Mouse (Mus musculus): ENCODE measurements at regions not wholly inside any gene's neighbourhood (a gene's known extent, or its start where the extent isn't known, plus 50 kb on each side); places are given as distances from the start of the nearest gene placed in this dataset.

DNA sequence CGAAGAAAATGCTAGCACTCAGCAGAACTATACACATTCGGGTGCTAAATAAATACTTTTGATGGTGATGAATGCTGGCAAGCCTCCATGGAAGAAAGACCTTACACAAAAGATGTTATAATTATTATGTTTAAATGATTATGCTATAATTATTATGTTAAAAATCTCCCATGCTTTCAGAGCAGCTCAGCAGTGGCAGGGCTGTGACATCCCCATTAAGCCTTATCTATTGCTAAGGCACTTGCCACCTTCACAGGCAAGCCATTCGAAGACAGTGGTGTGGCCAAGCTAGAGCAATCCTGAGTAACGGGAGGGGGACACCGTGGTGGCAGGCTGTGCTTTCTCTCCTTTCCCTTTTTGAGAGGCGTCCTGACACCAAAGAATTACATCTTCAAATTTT, 869.9 kb downstream of the Tmem182 start:
- no peaks in the 10 kb centered on the region for H3K36me3 ChIP-seq
- H3K4me3 ChIP-seq, result no peak overlapping the region
- no peak overlapping the region for H3K27ac ChIP-seq
- H3K4me2 ChIP-seq, result no peak overlapping the region
- 51% methylated on average over 6 of the region's 6 CpGs for WGBS
- ATAC-seq (ENCODE audit: borderline replicate concordance, extremely low read depth, low FRiP score, low TSS enrichment), result no peak
- no peaks in the 10 kb centered on the region for H3K27me3 ChIP-seq
- no peaks in the 10 kb centered on the region for H3K9me3 ChIP-seq
- no peak overlapping the region for H3K9ac ChIP-seq
- no peaks in the 10 kb centered on the region for H3K4me1 ChIP-seq

- H3K4me1 ChIP-seq, result 0 out of 2 replicates have a peak, but pooled peaks cover 3% of the 10 kb centered on the region
- WGBS, result 12% methylated on average over 3 of the region's 3 CpGs
These were observed 900.3 kb downstream of the Tmem182 start for GRCm38 (mm10) chr1:41705692-41706091.

GRCm38 (mm10) chr1:41742644-41743331, 937.4 kb downstream of the Tmem182 start:
- Histone ChIP-seq H3K9me3 (no peaks in the 10 kb centered on the region), H3K27ac (no peak overlapping the region), H3K4me2 (no peak overlapping the region), H3K9ac (no peak overlapping the region), H3K27me3 (no peaks in the 10 kb centered on the region), H3K4me3 (no peak overlapping the region), H3K4me1 (no peaks in the 10 kb centered on the region), H3K36me3 (no peaks in the 10 kb centered on the region)
- 83% methylated on average over 5 of the region's 5 CpGs for WGBS
- ATAC-seq (ENCODE audit: borderline replicate concordance, extremely low read depth, low FRiP score, low TSS enrichment), result no peak

More at GRCm38 (mm10) chr1:41705692-41706091, 900.3 kb downstream of the Tmem182 start:
- no peak overlapping the region for H3K4me3 ChIP-seq
- no peaks in the 10 kb centered on the region for H3K27me3 ChIP-seq
- H3K9ac ChIP-seq, result no peak overlapping the region
- no peak overlapping the region; the same call in 1 of the 2 replicates for H3K27ac ChIP-seq
- H3K36me3 ChIP-seq, result no peaks in the 10 kb centered on the region
- no peak for ATAC-seq (ENCODE audit: borderline replicate concordance, extremely low read depth, low FRiP score, low TSS enrichment)
- no peak overlapping the region for H3K4me2 ChIP-seq
- H3K9me3 ChIP-seq, result no peaks in the 10 kb centered on the region

- no peak overlapping the region for H3K4me3 ChIP-seq
- no peak for ATAC-seq (ENCODE audit: borderline replicate concordance, extremely low read depth, low FRiP score, low TSS enrichment)
- H3K27ac ChIP-seq, result no peak overlapping the region
- WGBS, result 87% methylated on average over 6 of the region's 6 CpGs
- no peaks in the 10 kb centered on the region for H3K27me3 ChIP-seq
- H3K36me3 ChIP-seq, result no peaks in the 10 kb centered on the region
- H3K9me3 ChIP-seq, result no peaks in the 10 kb centered on the region
- H3K4me1 ChIP-seq, result no peaks in the 10 kb centered on the region
- no peak overlapping the region for H3K4me2 ChIP-seq
- H3K9ac ChIP-seq, result no peak overlapping the region
These were observed 937.9 kb downstream of the Tmem182 start for GRCm38 (mm10) chr1:41743332-41743710.

DNA sequence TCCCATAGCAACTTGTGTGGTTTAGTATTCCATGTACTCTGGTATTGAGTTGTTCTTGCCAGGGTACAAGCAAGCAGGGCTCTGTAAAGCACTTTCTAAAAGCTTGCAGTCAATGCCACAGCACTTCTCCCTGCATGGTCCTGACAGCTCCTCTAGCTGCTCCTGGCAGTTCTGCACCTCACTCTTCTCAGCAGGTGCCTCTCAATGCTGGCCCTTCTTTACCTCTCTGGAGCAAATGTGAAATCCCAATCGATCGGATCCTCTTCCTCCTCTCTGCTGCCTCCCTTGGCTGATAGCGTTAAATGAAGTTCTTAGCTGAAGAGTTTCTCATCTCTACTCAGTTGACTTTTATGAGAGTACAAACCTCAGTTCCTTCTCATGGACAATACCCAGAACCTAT, 939.1 kb downstream of the Tmem182 start:
- H3K9ac ChIP-seq, result no peak overlapping the region
- no peak for ATAC-seq (ENCODE audit: borderline replicate concordance, extremely low read depth, low FRiP score, low TSS enrichment)
- H3K4me1 ChIP-seq, result no peaks in the 10 kb centered on the region
- no peaks in the 10 kb centered on the region for H3K27me3 ChIP-seq
- H3K36me3 ChIP-seq, result no peaks in the 10 kb centered on the region
- no peak overlapping the region for H3K4me3 ChIP-seq
- no peak overlapping the region for H3K27ac ChIP-seq
- 48% methylated on average over 3 of the region's 3 CpGs for WGBS
- H3K4me2 ChIP-seq, result no peak overlapping the region
- H3K9me3 ChIP-seq, result no peaks in the 10 kb centered on the region

- Histone ChIP-seq H3K27ac (no peak overlapping the region), H3K36me3 (no peaks in the 10 kb centered on the region), H3K4me2 (no peak overlapping the region), H3K9ac (no peak overlapping the region), H3K4me1 (no peaks in the 10 kb centered on the region), H3K27me3 (no peaks in the 10 kb centered on the region), H3K4me3 (no peak overlapping the region), H3K9me3 (no peaks in the 10 kb centered on the region)
- ATAC-seq (ENCODE audit: borderline replicate concordance, extremely low read depth, low FRiP score, low TSS enrichment), result no peak
- 72% methylated on average over 6 of the region's 6 CpGs for WGBS
These were observed 936.2 kb upstream of the Pou3f3 start for GRCm38 (mm10) chr1:41759366-41759765.

All from lung, embryonic 15.5 days (tissue).